Mouse (Mus musculus): Measurements from ENCODE around the gene Insc.

DNA sequence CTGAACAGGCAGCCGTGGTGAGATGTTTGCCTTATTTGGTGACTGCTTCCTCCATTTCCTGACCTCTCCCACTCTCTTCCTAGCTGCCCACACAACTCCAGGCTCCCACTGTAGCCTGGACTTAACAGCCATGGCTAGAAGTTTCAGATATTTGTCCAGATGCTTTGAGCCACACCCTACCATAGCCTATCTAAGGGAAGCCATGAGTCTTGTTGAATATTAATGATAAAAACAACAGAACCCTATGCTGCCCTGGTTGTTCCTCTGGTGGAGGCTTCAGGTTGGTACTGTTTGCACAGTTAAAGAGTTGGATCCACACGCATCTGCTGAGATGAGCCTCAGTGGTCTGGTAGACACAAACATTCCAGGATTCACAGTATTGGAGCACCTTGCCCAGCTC, 61.8 kb downstream of the Insc start:
- TF ChIP-seq EP300 (IDR thresholded peaks at IDR 0.05; ENCODE audit: low read depth) (no peak), CTCF (IDR thresholded peaks at IDR 0.05; ENCODE audit: low read depth) (no peak)
